In the genomic region with DNA sequence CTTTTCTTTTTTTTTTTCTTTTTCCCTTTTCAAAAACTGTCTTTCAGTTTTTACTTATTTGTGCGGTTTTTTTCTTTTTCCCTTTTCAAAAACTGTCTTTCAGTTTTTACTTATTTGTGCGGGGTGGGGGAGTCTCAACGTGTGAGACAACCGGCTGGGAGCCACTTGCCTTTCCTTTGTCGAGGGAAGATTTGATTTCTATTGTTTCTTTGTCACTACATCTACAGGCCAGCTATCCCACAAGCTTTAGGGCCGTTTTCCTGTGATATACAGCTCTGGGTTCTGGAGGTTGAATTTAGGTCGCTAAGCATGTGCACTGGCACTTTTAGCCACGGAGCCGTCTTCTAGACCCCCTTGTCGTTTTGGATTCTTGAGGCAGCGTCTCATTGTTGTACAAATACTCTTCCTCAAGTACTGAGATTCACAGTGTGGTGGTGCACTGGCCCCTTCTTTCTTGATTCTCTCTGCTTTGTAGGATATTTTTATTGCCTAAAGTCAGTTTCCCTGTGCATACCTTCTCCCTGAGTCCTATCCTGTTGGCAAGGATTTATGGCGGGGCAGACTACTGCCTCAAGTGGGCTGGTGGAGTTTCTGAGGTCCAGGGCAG, we compare ENCODE assay signal across 14 mouse cellular contexts. TPM values are rescaled to one million over a fixed set of nuclear protein-coding genes. Genes with fewer than 3 reads are reported as not detected.
A peak's percentile ranks its signal among the peaks of the same experiment; 100 is the strongest.
DNase-seq lines count a peak whose midpoint lies in the region; ATAC-seq and TF ChIP-seq lines count a peak whose summit lies in the region.
"Had no signal": no experiment of that assay in that cellular context is flagged by ENCODE, and none has a peak within 500 bp of the region (broad histone marks: within the 10 kb centered on the region; RNA-seq: fewer than 3 reads in every experiment).

No protein-coding gene starts in this region.

- H3K27ac ChIP-seq in forebrain, embryonic 10.5 days = peak overlapping the region; percentile 60
- H3K27ac ChIP-seq in forebrain, embryonic 14.5 days (ENCODE audit: low read depth, low read length) = no peak overlapping the region
- no peak overlapping the region; the same call in 1 of the 2 replicates for H3K27ac ChIP-seq in intestine, embryonic 14.5 days (ENCODE audit: low read depth)
- H3K27ac ChIP-seq in intestine, embryonic 15.5 days = no peak overlapping the region
- no peak overlapping the region for H3K27ac ChIP-seq in hindbrain, embryonic 14.5 days
- H3K27ac ChIP-seq in left cerebral cortex, adult 2 months = no peak overlapping the region
- H3K27ac ChIP-seq: embryonic facial prominence, embryonic 15.5 days had no signal

- H3K4me3 ChIP-seq in forebrain, embryonic 10.5 days = no peak overlapping the region
- no peak overlapping the region for H3K4me3 ChIP-seq in forebrain, embryonic 14.5 days (ENCODE audit: low read depth, low read length)
- no peak overlapping the region for H3K4me3 ChIP-seq in intestine, embryonic 14.5 days (ENCODE audit: low read depth, low read length)
- H3K4me3 ChIP-seq in intestine, embryonic 15.5 days (replicated peaks) = no peak overlapping the region
- no peak overlapping the region for H3K4me3 ChIP-seq in hindbrain, embryonic 14.5 days (replicated peaks; ENCODE audit: low read length)
- H3K4me3 ChIP-seq in left cerebral cortex, adult 2 months = no peak overlapping the region
- H3K4me3 ChIP-seq: embryonic facial prominence, embryonic 15.5 days had no signal

- WGBS in forebrain, embryonic 10.5 days = 9% methylated on average over 12 of the region's 12 CpGs
- 10% methylated on average over 12 of the region's 12 CpGs for WGBS in forebrain, embryonic 14.5 days
- 20% methylated on average over 12 of the region's 12 CpGs for WGBS in intestine, embryonic 14.5 days
- 21% methylated on average over 12 of the region's 12 CpGs for WGBS in intestine, embryonic 15.5 days
- 8% methylated on average over 12 of the region's 12 CpGs for WGBS in hindbrain, embryonic 14.5 days

- DNase-seq in forebrain, embryonic 10.5 days (ENCODE audit: extremely low spot score, low spot score) = no peak
- DNase-seq in forebrain, embryonic 14.5 days (ENCODE audit: low spot score) = no peak
- no peak for DNase-seq in intestine, embryonic 14.5 days (ENCODE audit: low spot score)
- DNase-seq in NIH3T3 (ENCODE audit: low read depth) = peak; percentile 33
- DNase-seq in hindbrain, embryonic 14.5 days (ENCODE audit: low spot score) = no peak
- DNase-seq in left cerebral cortex, adult 2 months (ENCODE audit: extremely low spot score in 1 of 2, low spot score in 2 of 2) = no peak
- no peak for DNase-seq in liver
- DNase-seq: adrenal gland, adult 2 months; liver, postnatal 0 days had no signal

- H3K27me3 ChIP-seq in forebrain, embryonic 10.5 days (ENCODE audit: poor library complexity, severe bottlenecking) = peaks cover 19% of the 10 kb centered on the region
- H3K27me3 ChIP-seq in forebrain, embryonic 14.5 days (replicated peaks; ENCODE audit: control insufficient read depth, insufficient read depth, low read length) = no peaks in the 10 kb centered on the region
- no peaks in the 10 kb centered on the region for H3K27me3 ChIP-seq in intestine, embryonic 14.5 days (replicated peaks; ENCODE audit: control insufficient read depth, insufficient read depth, low read length)
- no peaks in the 10 kb centered on the region for H3K27me3 ChIP-seq in intestine, embryonic 15.5 days (replicated peaks)
- H3K27me3 ChIP-seq in hindbrain, embryonic 14.5 days (ENCODE audit: control insufficient read depth, insufficient read depth, low read length) = no peaks in the 10 kb centered on the region
- H3K27me3 ChIP-seq: embryonic facial prominence, embryonic 15.5 days; megakaryocyte, embryonic 14.5 days had no signal

- no peak for TF ChIP-seq CTCF in left cerebral cortex, adult 2 months (IDR thresholded peaks at IDR 0.05)

- intact Hi-C loops in left cerebral cortex, adult 2 months (cut with DNase I) = no loop called here

- no peak overlapping the region for H3K4me2 ChIP-seq in forebrain, embryonic 14.5 days (ENCODE audit: low read length)
- 0 out of 2 replicates have a peak overlapping the region, but pooled peaks have one; percentile 23 for H3K4me2 ChIP-seq in intestine, embryonic 14.5 days (ENCODE audit: low read length)
- no peak overlapping the region for H3K4me2 ChIP-seq in intestine, embryonic 15.5 days (replicated peaks)
- peak overlapping the region; percentile 28; the same call in 1 of the 2 replicates for H3K4me2 ChIP-seq in hindbrain, embryonic 14.5 days (replicated peaks)
- H3K4me2 ChIP-seq: embryonic facial prominence, embryonic 15.5 days had no signal

- H3K36me3 ChIP-seq in forebrain, embryonic 10.5 days (replicated peaks) = no peaks in the 10 kb centered on the region
- H3K36me3 ChIP-seq in forebrain, embryonic 14.5 days (ENCODE audit: control insufficient read depth, insufficient read depth, low read length) = no peaks in the 10 kb centered on the region
- no peaks in the 10 kb centered on the region for H3K36me3 ChIP-seq in intestine, embryonic 14.5 days (ENCODE audit: control insufficient read depth, insufficient read depth, low read length)
- no peaks in the 10 kb centered on the region for H3K36me3 ChIP-seq in intestine, embryonic 15.5 days
- no peaks in the 10 kb centered on the region for H3K36me3 ChIP-seq in hindbrain, embryonic 14.5 days (replicated peaks; ENCODE audit: control insufficient read depth, insufficient read depth)
- H3K36me3 ChIP-seq: embryonic facial prominence, embryonic 15.5 days had no signal

- no peak for ATAC-seq in forebrain, embryonic 14.5 days
- ATAC-seq in intestine, embryonic 14.5 days (replicated peaks; ENCODE audit: low FRiP score, low TSS enrichment, low read depth) = no peak
- no peak for ATAC-seq in intestine, embryonic 15.5 days
- ATAC-seq in hindbrain, embryonic 14.5 days (ENCODE audit: low FRiP score) = no peak
- ATAC-seq: liver, postnatal 0 days had no signal

- H3K9me3 ChIP-seq in forebrain, embryonic 10.5 days = no peaks in the 10 kb centered on the region
- no peaks in the 10 kb centered on the region for H3K9me3 ChIP-seq in forebrain, embryonic 14.5 days (replicated peaks; ENCODE audit: control insufficient read depth, low read length)
- H3K9me3 ChIP-seq in intestine, embryonic 14.5 days (ENCODE audit: control insufficient read depth, low read length) = no peaks in the 10 kb centered on the region
- H3K9me3 ChIP-seq in intestine, embryonic 15.5 days = no peaks in the 10 kb centered on the region
- no peaks in the 10 kb centered on the region for H3K9me3 ChIP-seq in hindbrain, embryonic 14.5 days (ENCODE audit: control insufficient read depth, low read length)
- H3K9me3 ChIP-seq: embryonic facial prominence, embryonic 15.5 days; megakaryocyte, embryonic 14.5 days had no signal

- no peak overlapping the region for H3K9ac ChIP-seq in forebrain, embryonic 14.5 days (ENCODE audit: low read length)
- H3K9ac ChIP-seq in intestine, embryonic 14.5 days (ENCODE audit: low read length) = no peak overlapping the region
- H3K9ac ChIP-seq in intestine, embryonic 15.5 days = no peak overlapping the region
- H3K9ac ChIP-seq in hindbrain, embryonic 14.5 days = no peak overlapping the region
- H3K9ac ChIP-seq: embryonic facial prominence, embryonic 15.5 days; liver, postnatal 0 days had no signal

- H3K4me1 ChIP-seq in forebrain, embryonic 10.5 days = peaks cover 29% of the 10 kb centered on the region
- H3K4me1 ChIP-seq in forebrain, embryonic 14.5 days (ENCODE audit: control insufficient read depth, insufficient read depth, low read length) = no peaks in the 10 kb centered on the region
- H3K4me1 ChIP-seq in intestine, embryonic 14.5 days (replicated peaks; ENCODE audit: control insufficient read depth, insufficient read depth, low read length) = peaks cover 14% of the 10 kb centered on the region
- H3K4me1 ChIP-seq in intestine, embryonic 15.5 days (replicated peaks) = peaks cover 12% of the 10 kb centered on the region
- peaks cover 9% of the 10 kb centered on the region for H3K4me1 ChIP-seq in hindbrain, embryonic 14.5 days (replicated peaks; ENCODE audit: control insufficient read depth, insufficient read depth, low read length)

RNA-seq across cellular contexts. Expression of gene Rbpms2, which starts 12.1 kb away (rescaled TPM):
- 24.2 and 24.7 TPM in 2 replicates for polyA plus RNA-seq in forebrain, embryonic 10.5 days (2016; fragmentation: Nextera tagmentation; extraction: Ambion mirVana)
- polyA plus RNA-seq in forebrain, embryonic 14.5 days (2014; fragmentation: Nextera tagmentation; extraction: Ambion mirVana) = 3.8 TPM in 2 replicates
- polyA plus RNA-seq in intestine, embryonic 14.5 days (2014; fragmentation: Nextera tagmentation; extraction: Ambion mirVana) = 28.2 and 32.3 TPM in 2 replicates
- polyA plus RNA-seq in intestine, embryonic 15.5 days (2015; fragmentation: Nextera tagmentation; extraction: Ambion mirVana) = 18.9 and 19.6 TPM in 2 replicates
- polyA plus RNA-seq in hindbrain, embryonic 14.5 days (2014; fragmentation: Nextera tagmentation; extraction: Ambion mirVana) = 4.0 and 4.7 TPM in 2 replicates
- total RNA-seq in left cerebral cortex, adult 2 months (2021) = 1 to 10 TPM; 2.2 to 3.2 TPM
- total RNA-seq: MEL had no signal

RNA-seq across cellular contexts. Expression of gene Oaz2, which starts 26.3 kb away (rescaled TPM):
- polyA plus RNA-seq in forebrain, embryonic 10.5 days (2016; fragmentation: Nextera tagmentation; extraction: Ambion mirVana) = 204 and 217 TPM in 2 replicates
- 206 and 233 TPM in 2 replicates for polyA plus RNA-seq in forebrain, embryonic 14.5 days (2014; fragmentation: Nextera tagmentation; extraction: Ambion mirVana)
- polyA plus RNA-seq in intestine, embryonic 14.5 days (2014; fragmentation: Nextera tagmentation; extraction: Ambion mirVana) = 166 and 184 TPM in 2 replicates
- 196 and 203 TPM in 2 replicates for polyA plus RNA-seq in intestine, embryonic 15.5 days (2015; fragmentation: Nextera tagmentation; extraction: Ambion mirVana)
- polyA plus RNA-seq in hindbrain, embryonic 14.5 days (2014; fragmentation: Nextera tagmentation; extraction: Ambion mirVana) = 280 and 287 TPM in 2 replicates
- 100 to 1,000 TPM; 218 to 230 TPM for total RNA-seq in left cerebral cortex, adult 2 months (2021)

RNA-seq across cellular contexts. Expression of gene Pif1, which starts 54.6 kb away (rescaled TPM):
- polyA plus RNA-seq in forebrain, embryonic 10.5 days (2016; fragmentation: Nextera tagmentation; extraction: Ambion mirVana) = 30.9 and 31.9 TPM in 2 replicates
- polyA plus RNA-seq in forebrain, embryonic 14.5 days (2014; fragmentation: Nextera tagmentation; extraction: Ambion mirVana) = 5.8 and 6.3 TPM in 2 replicates
- 8.1 and 9.9 TPM in 2 replicates for polyA plus RNA-seq in intestine, embryonic 14.5 days (2014; fragmentation: Nextera tagmentation; extraction: Ambion mirVana)
- 9.1 and 9.6 TPM in 2 replicates for polyA plus RNA-seq in intestine, embryonic 15.5 days (2015; fragmentation: Nextera tagmentation; extraction: Ambion mirVana)
- 1.9 and 2.2 TPM in 2 replicates for polyA plus RNA-seq in hindbrain, embryonic 14.5 days (2014; fragmentation: Nextera tagmentation; extraction: Ambion mirVana)
- total RNA-seq in left cerebral cortex, adult 2 months (2021) = under 1 TPM; 0.20 to 0.28 TPM
- total RNA-seq: heart, adult 18-20 months had no signal

Comparison
In these comparisons a context has a peak if more than half of its experiments do, and no peak if none do; other contexts are left out.
1. H3K4me2 ChIP-seq: peak in intestine, embryonic 14.5 days (single experiment) and hindbrain, embryonic 14.5 days (single experiment); none in forebrain, embryonic 14.5 days (single experiment) and intestine, embryonic 15.5 days (single experiment).